Mouse (Mus musculus) lung, embryonic 16.5 days (tissue): Measurements from ENCODE around the gene Sh3pxd2a. TPM values are rescaled to one million over a fixed set of nuclear protein-coding genes. Genes with fewer than 3 reads are reported as not detected.

Source experiments
- ATAC-seq: fragments of 200-750 bp; cut with Nextera tagmentation; 2 replicates; pipeline ENCODE4 v1.8.0; 2017; ENCODE audit warnings: low read depth, mild to moderate bottlenecking, moderate library complexity
- H3K27ac ChIP-seq: fragments of 300-500 bp; sonication (generic); 2 replicates; pipeline ENCODE4 v1.5.1; 2014; ENCODE audit warnings: mild to moderate bottlenecking, control low read depth, low read length
- H3K27me3 ChIP-seq: fragments of 300-500 bp; sonication (generic); 2 replicates; pipeline ENCODE4 v1.6.1; 2014; ENCODE audit warnings: low read depth, low read length, mixed read lengths; ENCODE audit not compliant: control insufficient read depth, insufficient read depth
- H3K36me3 ChIP-seq: fragments of 300-500 bp; sonication (generic); 2 replicates; pipeline ENCODE4 v1.6.1; 2014; ENCODE audit warnings: low read length; ENCODE audit not compliant: control insufficient read depth, insufficient read depth
- H3K4me1 ChIP-seq: fragments of 300-500 bp; sonication (generic); replicated peaks from 2 replicates; pipeline ENCODE4 v1.6.1; 2014; ENCODE audit warnings: low read length, mixed read lengths; ENCODE audit not compliant: control insufficient read depth, insufficient read depth
- H3K4me2 ChIP-seq: fragments of 300-500 bp; sonication (generic); 2 replicates; pipeline ENCODE4 v1.6.1; 2014; ENCODE audit warnings: low read depth, low read length, control low read depth
- H3K4me3 ChIP-seq: fragments of 300-500 bp; sonication (generic); 2 replicates; pipeline ENCODE4 v1.5.1; 2014; ENCODE audit warnings: mild to moderate bottlenecking, low read length, control low read depth
- H3K9ac ChIP-seq: fragments of 300-500 bp; sonication (generic); 2 replicates; pipeline ENCODE4 v1.6.1; 2014; ENCODE audit warnings: low read length, control low read depth
- H3K9me3 ChIP-seq: fragments of 300-500 bp; sonication (generic); 2 replicates; pipeline ENCODE4 v1.6.1; 2016; ENCODE audit warnings: low read length; ENCODE audit not compliant: control insufficient read depth
- WGBS: fragments of 180-500 bp; shearing (Covaris S2); extraction: QIAGEN DNeasy Blood & Tissue Kit; methylation state at CpG from one replicate; pipeline ENCODE4 v1.1.7; 2014; 5-methylcytosine and 5-hydroxymethylcytosine counted together
- polyA plus RNA-seq: library from polyadenylated mRNA; unstranded; fragments of >200 nt; fragmentation: Nextera tagmentation; extraction: Ambion mirVana; gene quantifications from 2 replicates; pipeline ENCODE4 v1.2.1, GENCODE M21; 2015

Sh3pxd2a gene
- polyA plus RNA-seq, 1 experiment from 2014 or later, result 6.1 TPM

GRCm38 (mm10) chr19:47255036-47255435, 209.2 kb downstream of the Sh3pxd2a start:
- no peak overlapping the region for H3K4me3 ChIP-seq
- H3K27ac ChIP-seq, result no peak overlapping the region
- H3K9me3 ChIP-seq, result no peaks in the 10 kb centered on the region
- H3K4me1 ChIP-seq, result peaks cover 6% of the 10 kb centered on the region
- no peak overlapping the region for H3K9ac ChIP-seq
- no peak overlapping the region for H3K4me2 ChIP-seq
- H3K27me3 ChIP-seq, result peaks cover 34% of the 10 kb centered on the region
- WGBS, result 52% methylated on average over 2 of the region's 2 CpGs
- no peak for ATAC-seq
- no peaks in the 10 kb centered on the region for H3K36me3 ChIP-seq

GRCm38 (mm10) chr19:47253053-47253628, 211.1 kb downstream of the Sh3pxd2a start:
- H3K9ac ChIP-seq, result peak overlapping the region; percentile 21; the same call in 1 of the 2 replicates
- WGBS, result 4% methylated on average over 76 of the region's 90 CpGs
- H3K4me3 ChIP-seq, result peak overlapping the region; percentile 44
- H3K27me3 ChIP-seq, result peaks cover 34% of the 10 kb centered on the region
- no peak overlapping the region for H3K27ac ChIP-seq
- H3K9me3 ChIP-seq, result no peaks in the 10 kb centered on the region
- peak; percentile 23; the same call in 1 of the 2 replicates for ATAC-seq
- H3K4me2 ChIP-seq, result peak overlapping the region; percentile 64
- no peaks in the 10 kb centered on the region for H3K36me3 ChIP-seq
- H3K4me1 ChIP-seq, result peaks cover 6% of the 10 kb centered on the region

GRCm38 (mm10) chr19:47250931-47251330, 213.3 kb downstream of the Sh3pxd2a start:
- Histone ChIP-seq H3K27me3 (peaks cover 34% of the 10 kb centered on the region), H3K36me3 (no peaks in the 10 kb centered on the region), H3K9ac (no peak overlapping the region), H3K4me3 (no peak overlapping the region), H3K27ac (no peak overlapping the region), H3K9me3 (no peaks in the 10 kb centered on the region), H3K4me1 (peaks cover 12% of the 10 kb centered on the region), H3K4me2 (no peak overlapping the region)
- ATAC-seq, result no peak
- 77% methylated on average over 6 of the region's 6 CpGs for WGBS

- Histone ChIP-seq H3K27me3 (peaks cover 27% of the 10 kb centered on the region), H3K4me2 (no peak overlapping the region), H3K9ac (no peak overlapping the region), H3K9me3 (no peaks in the 10 kb centered on the region), H3K36me3 (no peaks in the 10 kb centered on the region), H3K4me1 (peaks cover 12% of the 10 kb centered on the region), H3K4me3 (no peak overlapping the region), H3K27ac (no peak overlapping the region)
- WGBS, result 69% methylated on average over 16 of the region's 16 CpGs
- ATAC-seq, result no peak
These were observed 215.2 kb downstream of the Sh3pxd2a start for GRCm38 (mm10) chr19:47248906-47249568.

GRCm38 (mm10) chr19:47248296-47248695, 215.9 kb downstream of the Sh3pxd2a start:
- Histone ChIP-seq H3K9me3 (no peaks in the 10 kb centered on the region), H3K27me3 (peaks cover 20% of the 10 kb centered on the region), H3K4me2 (no peak overlapping the region), H3K36me3 (no peaks in the 10 kb centered on the region), H3K27ac (no peak overlapping the region), H3K4me1 (peaks cover 11% of the 10 kb centered on the region), H3K4me3 (no peak overlapping the region), H3K9ac (no peak overlapping the region)
- 59% methylated on average over 7 of the region's 7 CpGs for WGBS
- no peak for ATAC-seq

GRCm38 (mm10) chr19:47247791-47248190, 216.4 kb downstream of the Sh3pxd2a start:
- H3K27me3 ChIP-seq, result peaks cover 15% of the 10 kb centered on the region
- H3K4me1 ChIP-seq, result peaks cover 6% of the 10 kb centered on the region; the same call in 1 of the 2 replicates
- H3K4me3 ChIP-seq, result no peak overlapping the region
- no peak overlapping the region for H3K27ac ChIP-seq
- 9% methylated on average over 11 of the region's 11 CpGs for WGBS
- no peaks in the 10 kb centered on the region for H3K36me3 ChIP-seq
- no peaks in the 10 kb centered on the region for H3K9me3 ChIP-seq
- no peak overlapping the region for H3K4me2 ChIP-seq
- no peak overlapping the region for H3K9ac ChIP-seq
- peak; percentile 44 for ATAC-seq

- no peak overlapping the region for H3K4me2 ChIP-seq
- H3K27me3 ChIP-seq, result no peaks in the 10 kb centered on the region
- H3K4me1 ChIP-seq, result peaks cover 6% of the 10 kb centered on the region; the same call in 1 of the 2 replicates
- H3K27ac ChIP-seq, result no peak overlapping the region
- 69% methylated on average over 8 of the region's 8 CpGs for WGBS
- no peak for ATAC-seq
- no peaks in the 10 kb centered on the region for H3K36me3 ChIP-seq
- H3K4me3 ChIP-seq, result no peak overlapping the region
- H3K9me3 ChIP-seq, result no peaks in the 10 kb centered on the region
- H3K9ac ChIP-seq, result no peak overlapping the region
These were observed 218.7 kb downstream of the Sh3pxd2a start for GRCm38 (mm10) chr19:47245512-47245911.

GRCm38 (mm10) chr19:47242227-47242626, 222.0 kb downstream of the Sh3pxd2a start:
- ATAC-seq, result no peak
- no peaks in the 10 kb centered on the region for H3K4me1 ChIP-seq
- no peaks in the 10 kb centered on the region for H3K27me3 ChIP-seq
- H3K36me3 ChIP-seq, result no peaks in the 10 kb centered on the region
- no peak overlapping the region for H3K4me3 ChIP-seq
- 57% methylated on average over 4 of the region's 4 CpGs for WGBS
- H3K4me2 ChIP-seq, result no peak overlapping the region
- H3K9me3 ChIP-seq, result no peaks in the 10 kb centered on the region
- no peak overlapping the region for H3K9ac ChIP-seq
- no peak overlapping the region for H3K27ac ChIP-seq

GRCm38 (mm10) chr19:47240957-47241356, 223.2 kb downstream of the Sh3pxd2a start:
- Histone ChIP-seq H3K4me3 (no peak overlapping the region), H3K27me3 (no peaks in the 10 kb centered on the region), H3K27ac (no peak overlapping the region), H3K9ac (no peak overlapping the region), H3K4me2 (no peak overlapping the region), H3K4me1 (no peaks in the 10 kb centered on the region), H3K36me3 (no peaks in the 10 kb centered on the region), H3K9me3 (no peaks in the 10 kb centered on the region)
- no peak for ATAC-seq
- WGBS, result 61% methylated on average over 7 of the region's 7 CpGs
